Mouse (Mus musculus): Measurements from ENCODE around the gene Ethe1. TPM values are rescaled to one million over a fixed set of nuclear protein-coding genes. Genes with fewer than 3 reads are reported as not detected.

Ethe1 gene
- total RNA-seq (2023), result 8.6 to 10.6 TPM (median 10.1 TPM) in 4 replicates

DNA sequence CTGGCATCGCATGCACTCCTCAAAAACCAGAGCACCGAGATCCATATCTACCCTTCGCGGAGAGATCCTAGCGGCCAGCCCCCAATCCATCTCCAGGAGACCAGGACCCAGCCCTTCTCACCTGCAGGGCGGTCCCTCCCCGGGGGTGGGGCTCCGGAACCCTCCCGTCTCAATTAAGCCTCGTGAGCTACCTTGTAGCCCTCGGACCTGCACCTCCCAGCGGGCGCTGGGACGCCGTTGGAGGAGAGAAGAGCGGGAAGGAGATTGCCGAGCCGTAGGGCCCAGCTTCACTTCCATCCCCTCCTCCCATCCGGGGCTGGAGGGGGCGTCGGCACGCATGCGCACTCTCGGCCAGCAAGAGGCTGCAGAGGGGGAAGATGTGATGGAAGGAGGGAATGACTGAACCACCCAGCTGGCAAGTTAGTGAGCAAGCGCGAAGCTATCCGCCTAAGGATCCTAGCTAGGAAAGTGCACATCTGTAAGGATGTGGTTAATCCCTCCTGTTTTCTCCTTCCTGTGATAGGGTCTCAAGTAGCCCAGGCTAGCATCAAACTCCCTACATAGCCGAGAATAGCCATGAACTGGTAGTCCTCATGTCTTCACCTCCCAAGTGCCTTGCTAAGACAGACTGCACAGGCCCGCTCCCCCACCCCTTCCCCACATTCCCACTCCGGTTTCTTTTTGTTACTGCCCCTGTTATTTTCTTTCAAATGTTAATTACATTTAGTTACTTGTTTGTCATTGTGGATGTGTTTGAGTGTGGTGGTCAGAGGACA is at the start of gene Ethe1, which contains the start of gene Zfp575:
Gene Ethe1 (plus strand): TSS at position 214 of the 776 bp plus-strand sequence.
Gene Zfp575 (minus strand): TSS at position 312 of the 776 bp plus-strand sequence.

DNA sequence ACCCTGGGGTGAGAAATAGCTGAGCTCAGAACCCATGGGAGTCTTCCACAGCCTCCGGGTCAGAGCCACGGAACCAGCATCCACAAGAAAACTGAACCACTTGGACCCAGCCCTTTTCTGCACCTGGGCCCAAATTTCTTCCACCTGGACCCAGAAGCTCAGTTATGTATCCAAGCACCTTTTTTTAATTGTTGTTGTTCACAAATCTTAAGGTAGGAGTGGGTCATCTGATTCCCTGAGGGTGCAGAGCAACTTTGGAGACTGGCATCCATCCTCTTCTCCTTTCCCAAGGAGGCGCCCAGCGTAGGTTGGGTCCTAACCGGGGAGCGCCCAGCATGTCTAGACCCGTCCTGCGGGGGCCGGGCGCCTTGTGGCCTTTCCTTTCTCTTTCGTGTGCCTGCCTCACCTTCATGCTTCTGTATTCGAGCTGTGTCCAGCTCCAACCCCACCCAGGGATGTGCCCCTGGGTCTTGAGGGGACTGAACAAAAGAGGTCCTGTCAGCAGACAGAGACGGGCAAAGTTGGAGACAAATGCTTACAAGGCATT is 41.2 kb upstream of the Ethe1 start, which contains the start of the genes Pinlyp and Xrcc1:
Gene Pinlyp (minus strand): TSS at position 51 of the 547 bp plus-strand sequence.
Gene Xrcc1 (plus strand): TSS at position 222 of the 547 bp plus-strand sequence.

DNA sequence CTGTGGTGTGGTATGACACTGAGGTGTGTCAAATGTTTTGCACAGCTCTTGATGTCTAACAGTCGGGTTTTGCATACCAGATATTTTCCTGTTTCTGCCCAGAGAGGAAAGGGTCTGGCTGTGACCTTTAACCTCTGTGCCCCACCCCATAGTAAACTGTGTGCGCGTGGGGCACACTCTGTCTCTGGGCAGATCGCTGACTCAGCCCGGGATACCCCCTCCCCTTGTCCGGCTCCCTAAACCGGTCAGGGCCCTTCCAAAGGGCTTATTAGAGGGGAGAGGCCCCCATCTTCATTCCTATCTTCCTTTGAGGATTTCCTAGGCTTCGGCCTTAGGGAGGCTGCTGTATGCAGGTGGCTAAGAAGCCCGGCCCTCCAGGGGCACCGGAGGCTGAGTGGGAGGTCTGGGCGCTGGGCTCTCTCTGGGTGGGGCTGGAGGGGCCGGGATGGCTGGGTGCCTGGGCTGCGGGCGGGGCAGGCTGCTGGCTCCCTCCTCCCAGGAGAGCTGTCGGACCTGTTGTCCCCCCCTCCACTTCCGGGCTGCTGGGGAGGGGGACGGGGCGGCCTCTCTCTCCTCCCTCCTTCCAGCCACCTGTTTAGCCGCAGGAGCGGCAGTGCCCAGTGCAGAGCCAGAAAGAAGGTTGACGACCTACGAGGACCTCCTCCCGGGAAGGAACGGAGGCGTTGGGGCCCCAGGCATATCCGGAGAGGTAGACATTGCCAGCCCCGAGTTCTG is 23.0 kb downstream of the Ethe1 start, which contains the start of gene Phldb3:
Gene Phldb3 (plus strand): TSS at position 620 of the 735 bp plus-strand sequence.

DNA sequence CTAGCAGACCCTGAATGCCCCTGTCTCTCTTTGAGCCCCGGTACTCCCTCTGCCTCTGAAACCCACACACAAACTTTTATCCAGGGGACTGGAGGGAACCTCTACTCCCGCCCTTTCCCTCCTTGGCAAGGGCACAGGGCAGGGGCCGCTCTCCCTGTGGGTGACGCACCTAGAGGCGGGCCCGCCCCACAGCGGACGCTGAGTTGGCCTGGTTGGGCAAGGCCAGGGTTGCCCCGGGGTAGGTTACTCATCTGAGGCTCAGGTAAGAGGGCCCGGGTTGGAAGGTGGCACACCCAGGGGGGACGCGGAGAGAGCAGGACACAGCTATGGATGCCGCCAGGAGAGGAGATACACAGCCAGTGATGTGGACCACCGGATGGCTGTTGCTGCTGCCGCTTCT is 48.9 kb downstream of the Ethe1 start, which contains the start of gene Lypd3:
Gene Lypd3 (plus strand): TSS at position 287 of the 400 bp plus-strand sequence.

Other genes starting within 250 kb of the Ethe1 start
- not detected in 4 replicates for gene Lypd5, start 238.3 kb upstream of the Ethe1 start, total RNA-seq (2023)
- gene Kcnn4, start 217.3 kb upstream of the Ethe1 start, total RNA-seq (2023), result 4.0 to 6.8 TPM (median 4.8 TPM) in 4 replicates
- 69.5 to 87.3 TPM (median 83.7 TPM) in 4 replicates for gene Smg9, start 187.9 kb upstream of the Ethe1 start, total RNA-seq (2023)
- gene Irgc1, start 135.2 kb upstream of the Ethe1 start, total RNA-seq (2023), result 3.5 to 5.6 TPM (median 5.0 TPM) in 4 replicates
- 484 to 612 TPM (median 535 TPM) in 4 replicates for gene Plaur, start 125.1 kb upstream of the Ethe1 start, total RNA-seq (2023)
- 1.2 to 3.1 TPM (median 1.7 TPM) in 4 replicates for gene Cadm4, start 105.5 kb upstream of the Ethe1 start, total RNA-seq (2023)
- 1.0 to 2.2 TPM (median 1.8 TPM) in 4 replicates for gene Zfp428, start 80.5 kb upstream of the Ethe1 start, total RNA-seq (2023)
- not detected in 4 replicates for gene AC161166.1, start 75.1 kb upstream of the Ethe1 start, total RNA-seq (2023)
- 21.1 to 23.8 TPM (median 22.9 TPM) in 4 replicates for gene Irgq, start 56.9 kb upstream of the Ethe1 start, total RNA-seq (2023)
- 0.95 TPM in 1 of 4 replicates, not detected in the others for gene Pinlyp, start 41.4 kb upstream of the Ethe1 start, total RNA-seq (2023)
- 82.6 to 95.2 TPM (median 89.3 TPM) in 4 replicates for gene Xrcc1, start 41.3 kb upstream of the Ethe1 start, total RNA-seq (2023)
- not detected in 4 replicates for gene Zfp575, start 98 bp downstream of the Ethe1 start, total RNA-seq (2023)
- 25.2 to 27.4 TPM (median 25.6 TPM) in 4 replicates for gene Phldb3, start 23.2 kb downstream of the Ethe1 start, total RNA-seq (2023)
- 0.36 to 0.70 TPM (median 0.58 TPM) in 3 of 4 replicates, not detected in the other for gene Lypd3, start 49.0 kb downstream of the Ethe1 start, total RNA-seq (2023)
- not detected in 4 replicates for gene Tex101, start 89.1 kb downstream of the Ethe1 start, total RNA-seq (2023)
- gene BC049730, start 121.7 kb downstream of the Ethe1 start, total RNA-seq (2023), result not detected in 4 replicates
- gene Gm4763, start 139.4 kb downstream of the Ethe1 start, total RNA-seq (2023), result not detected in 4 replicates
- gene Cd177, start 172.8 kb downstream of the Ethe1 start, total RNA-seq (2023), result 0.19 to 0.55 TPM (median 0.33 TPM) in 3 of 4 replicates, not detected in the other
- gene Ceacam10, start 189.7 kb downstream of the Ethe1 start, total RNA-seq (2023), result not detected in 4 replicates